Comparison of ENCODE assay signal across 7 mouse cellular contexts in genomic region chr4:139574156-139574798, GRCm38 (mm10). TPM values are rescaled to one million over a fixed set of nuclear protein-coding genes. Genes with fewer than 3 reads are reported as not detected.
DNase-seq lines count a peak whose midpoint lies in the region; ATAC-seq and TF ChIP-seq lines count a peak whose summit lies in the region.

No protein-coding gene starts in this region.

- H3K4me3 ChIP-seq in embryonic facial prominence, embryonic 10.5 days = peak overlapping the region; percentile 89
- peak overlapping the region; percentile 83 for H3K4me3 ChIP-seq in intestine, postnatal 0 days (ENCODE audit: low read depth, low read length)
- H3K4me3 ChIP-seq in midbrain, embryonic 12.5 days = peak overlapping the region; percentile 76
- H3K4me3 ChIP-seq in small intestine, adult 2 months (ENCODE audit: low read depth, low read length) = peak overlapping the region; percentile 83

- H3K27me3 ChIP-seq in embryonic facial prominence, embryonic 10.5 days (replicated peaks; ENCODE audit: low read depth, poor library complexity, severe bottlenecking) = peaks cover 15% of the 10 kb centered on the region
- H3K27me3 ChIP-seq in intestine, postnatal 0 days (replicated peaks; ENCODE audit: control insufficient read depth, insufficient read depth, low read length) = peaks cover 6% of the 10 kb centered on the region; the same call in 1 of the 2 replicates
- H3K27me3 ChIP-seq in midbrain, embryonic 12.5 days = peaks cover 39% of the 10 kb centered on the region
- H3K27me3 ChIP-seq in small intestine, adult 2 months (ENCODE audit: control insufficient read depth, insufficient read depth, low read length) = no peaks in the 10 kb centered on the region

- no peaks in the 10 kb centered on the region for H3K9me3 ChIP-seq in embryonic facial prominence, embryonic 10.5 days
- H3K9me3 ChIP-seq in intestine, postnatal 0 days (ENCODE audit: control insufficient read depth) = no peaks in the 10 kb centered on the region
- no peaks in the 10 kb centered on the region for H3K9me3 ChIP-seq in midbrain, embryonic 12.5 days

- peak; percentile 85 for TF ChIP-seq CTCF in intestine, postnatal 0 days (IDR thresholded peaks at IDR 0.05; ENCODE audit: low read depth)
- peak; percentile 50; the same call in 1 of the 2 replicates for TF ChIP-seq CTCF in small intestine, adult 2 months (IDR thresholded peaks at IDR 0.05; ENCODE audit: extremely low read depth, insufficient read length, insufficient replicate concordance, low read depth, low read length)

- DNase-seq in adrenal gland, postnatal 10 days = peak; percentile 99
- peak; percentile 100 for DNase-seq in embryonic facial prominence, embryonic 10.5 days (ENCODE audit: low spot score)
- DNase-seq in gonadal fat pad, adult 2 months (ENCODE audit: low read depth) = peak; percentile 93
- peak; percentile 99 for DNase-seq in left cerebral cortex, postnatal 4 days

- H3K36me3 ChIP-seq in embryonic facial prominence, embryonic 10.5 days (replicated peaks) = no peaks in the 10 kb centered on the region
- H3K36me3 ChIP-seq in intestine, postnatal 0 days (ENCODE audit: control insufficient read depth, insufficient read depth) = no peaks in the 10 kb centered on the region
- no peaks in the 10 kb centered on the region for H3K36me3 ChIP-seq in midbrain, embryonic 12.5 days
- H3K36me3 ChIP-seq in small intestine, adult 2 months (ENCODE audit: control insufficient read depth, insufficient read depth, low read length) = no peaks in the 10 kb centered on the region

- H3K4me2 ChIP-seq in intestine, postnatal 0 days (replicated peaks; ENCODE audit: low read depth) = peak overlapping the region; percentile 94
- H3K4me2 ChIP-seq in midbrain, embryonic 12.5 days (replicated peaks) = peak overlapping the region; percentile 94

- intact Hi-C loops in left cerebral cortex, postnatal 4 days (cut with DNase I) = no loop called here

- under 1% methylated on average over 52 of the region's 52 CpGs for WGBS in embryonic facial prominence, embryonic 10.5 days
- under 1% methylated on average over 45 of the region's 52 CpGs for WGBS in intestine, postnatal 0 days
- under 1% methylated on average over 42 of the region's 52 CpGs for WGBS in midbrain, embryonic 12.5 days
- under 1% methylated on average over 48 of the region's 52 CpGs for WGBS in small intestine, adult 2 months

- peak; percentile 93 for TF ChIP-seq POLR2A in small intestine, adult 2 months (IDR thresholded peaks at IDR 0.05; ENCODE audit: low read depth, low read length)

- ATAC-seq in intestine, postnatal 0 days = peak; percentile 98
- peak; percentile 95 for ATAC-seq in midbrain, embryonic 12.5 days (ENCODE audit: low FRiP score, low read depth)

- peak overlapping the region; percentile 84 for H3K9ac ChIP-seq in intestine, postnatal 0 days (ENCODE audit: low read depth, low read length)
- H3K9ac ChIP-seq in midbrain, embryonic 12.5 days (replicated peaks) = peak overlapping the region; percentile 87

- H3K4me1 ChIP-seq in embryonic facial prominence, embryonic 10.5 days = peaks cover 54% of the 10 kb centered on the region
- peaks cover 2% of the 10 kb centered on the region; the same call in 1 of the 2 replicates for H3K4me1 ChIP-seq in intestine, postnatal 0 days (replicated peaks; ENCODE audit: control insufficient read depth, insufficient read depth, low read length)
- H3K4me1 ChIP-seq in midbrain, embryonic 12.5 days = peaks cover 29% of the 10 kb centered on the region
- peaks cover 17% of the 10 kb centered on the region for H3K4me1 ChIP-seq in small intestine, adult 2 months (ENCODE audit: control insufficient read depth, insufficient read depth, insufficient read length, low read length)

- peak overlapping the region; percentile 87 for H3K27ac ChIP-seq in embryonic facial prominence, embryonic 10.5 days (replicated peaks)
- peak overlapping the region; percentile 75 for H3K27ac ChIP-seq in intestine, postnatal 0 days (ENCODE audit: low read depth, low read length)
- peak overlapping the region; percentile 89 for H3K27ac ChIP-seq in midbrain, embryonic 12.5 days (replicated peaks)
- no peak overlapping the region for H3K27ac ChIP-seq in small intestine, adult 2 months (ENCODE audit: insufficient read depth, low read depth, low read length)

RNA-seq across cellular contexts. Expression of gene Gm21969, which starts 28.7 kb away (rescaled TPM):
- not detected for total RNA-seq in adrenal gland, postnatal 10 days (2021)
- polyA plus RNA-seq in embryonic facial prominence, embryonic 10.5 days (2016; fragmentation: Nextera tagmentation; extraction: Ambion mirVana) = not detected in 2 replicates
- not detected in 2 replicates for polyA plus RNA-seq in gonadal fat pad, adult 2 months (2012; rRNA removed)
- not detected in 2 replicates for polyA plus RNA-seq in intestine, postnatal 0 days (2015; fragmentation: Nextera tagmentation; extraction: Ambion mirVana)
- under 1 TPM in 1 of 2 experiments, not detected in 1; 0.12 TPM for total RNA-seq in left cerebral cortex, postnatal 4 days (2021)
- not detected in 2 replicates for polyA plus RNA-seq in midbrain, embryonic 12.5 days (2016; fragmentation: Nextera tagmentation; extraction: Ambion mirVana)
- not detected in 2 replicates for polyA plus RNA-seq in small intestine, adult 2 months (2012; rRNA removed)

RNA-seq across cellular contexts. Expression of gene Iffo2, which starts 43.9 kb away (rescaled TPM):
- 10 to 100 TPM; 16.4 to 17.5 TPM for total RNA-seq in adrenal gland, postnatal 10 days (2021)
- 4.2 and 4.3 TPM in 2 replicates for polyA plus RNA-seq in embryonic facial prominence, embryonic 10.5 days (2016; fragmentation: Nextera tagmentation; extraction: Ambion mirVana)
- polyA plus RNA-seq in gonadal fat pad, adult 2 months (2012; rRNA removed) = 7.0 and 7.3 TPM in 2 replicates
- 3.4 and 4.0 TPM in 2 replicates for polyA plus RNA-seq in intestine, postnatal 0 days (2015; fragmentation: Nextera tagmentation; extraction: Ambion mirVana)
- total RNA-seq in left cerebral cortex, postnatal 4 days (2021) = 10 to 100 TPM; 24.2 to 26.3 TPM
- polyA plus RNA-seq in midbrain, embryonic 12.5 days (2016; fragmentation: Nextera tagmentation; extraction: Ambion mirVana) = 4.2 TPM in 2 replicates
- polyA plus RNA-seq in small intestine, adult 2 months (2012; rRNA removed) = 2.6 and 3.3 TPM in 2 replicates

RNA-seq across cellular contexts. Expression of gene Aldh4a1, which starts 48.4 kb away (rescaled TPM):
- 10 to 100 TPM; 62.7 to 84.6 TPM for total RNA-seq in adrenal gland, postnatal 10 days (2021)
- polyA plus RNA-seq in embryonic facial prominence, embryonic 10.5 days (2016; fragmentation: Nextera tagmentation; extraction: Ambion mirVana) = 24.4 and 25.1 TPM in 2 replicates
- 65.4 and 68.8 TPM in 2 replicates for polyA plus RNA-seq in gonadal fat pad, adult 2 months (2012; rRNA removed)
- 3.5 and 3.9 TPM in 2 replicates for polyA plus RNA-seq in intestine, postnatal 0 days (2015; fragmentation: Nextera tagmentation; extraction: Ambion mirVana)
- total RNA-seq in left cerebral cortex, postnatal 4 days (2021) = 10 to 100 TPM; 23.6 to 25.0 TPM
- polyA plus RNA-seq in midbrain, embryonic 12.5 days (2016; fragmentation: Nextera tagmentation; extraction: Ambion mirVana) = 17.5 and 19.6 TPM in 2 replicates
- 48.3 and 110 TPM in 2 replicates for polyA plus RNA-seq in small intestine, adult 2 months (2012; rRNA removed)
